Mouse (Mus musculus): ENCODE measurements around the gene Slc22a14.
A peak's percentile ranks its signal among the peaks of the same experiment; 100 is the strongest.

Gene Slc22a14

GRCm38 (mm10) chr9:119260825-119261224 lies 104.5 kb downstream of the Slc22a14 start:
- DNase-seq (ENCODE audit: low read depth, low spot score) = no peak

DNA sequence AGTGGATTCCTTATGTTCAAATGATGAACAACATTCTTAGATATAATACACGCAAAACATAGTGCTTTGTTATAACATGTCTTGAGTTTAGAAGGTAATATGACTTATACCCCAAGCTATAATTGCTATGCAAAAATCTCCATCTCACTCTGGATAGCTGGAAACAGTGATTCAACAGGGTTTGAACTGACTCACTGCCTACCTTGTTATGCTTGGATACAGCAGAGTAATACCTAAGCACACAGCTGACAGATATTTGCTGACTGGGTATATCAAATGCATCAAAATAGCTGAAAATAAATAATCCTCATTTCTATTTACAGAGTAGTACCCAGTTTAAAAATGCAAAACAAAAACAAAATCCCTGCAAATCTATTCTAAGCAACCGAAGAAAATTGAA lies 106.6 kb downstream of the Slc22a14 start:
- DNase-seq (ENCODE audit: low read depth, low spot score) = no peak

- no peak for DNase-seq (ENCODE audit: low read depth, low spot score)
Observed at GRCm38 (mm10) chr9:119258128-119258527, 107.2 kb downstream of the Slc22a14 start.

DNA sequence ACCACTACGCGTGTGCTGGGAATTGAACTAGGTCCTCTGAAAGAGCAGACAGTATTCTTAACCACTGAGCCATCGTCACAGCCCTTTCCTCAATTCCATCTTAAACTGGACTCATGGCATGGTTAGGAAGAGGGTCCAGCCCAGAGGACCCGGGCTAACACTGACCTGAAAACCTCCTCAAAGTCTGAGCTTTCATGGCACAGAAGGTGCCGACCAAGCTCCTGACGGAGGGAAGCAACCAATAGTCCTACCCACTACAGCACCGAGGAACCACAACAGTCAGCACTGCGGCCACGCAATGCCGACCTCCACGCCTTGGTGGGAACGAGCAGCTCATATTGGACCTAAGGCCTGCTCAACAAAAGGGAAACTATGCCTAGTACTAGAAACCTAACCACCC lies 109.2 kb downstream of the Slc22a14 start:
- DNase-seq (ENCODE audit: low read depth, low spot score) = no peak

GRCm38 (mm10) chr9:119255096-119255495 lies 110.3 kb downstream of the Slc22a14 start:
- DNase-seq (ENCODE audit: low read depth, low spot score) = no peak

DNA sequence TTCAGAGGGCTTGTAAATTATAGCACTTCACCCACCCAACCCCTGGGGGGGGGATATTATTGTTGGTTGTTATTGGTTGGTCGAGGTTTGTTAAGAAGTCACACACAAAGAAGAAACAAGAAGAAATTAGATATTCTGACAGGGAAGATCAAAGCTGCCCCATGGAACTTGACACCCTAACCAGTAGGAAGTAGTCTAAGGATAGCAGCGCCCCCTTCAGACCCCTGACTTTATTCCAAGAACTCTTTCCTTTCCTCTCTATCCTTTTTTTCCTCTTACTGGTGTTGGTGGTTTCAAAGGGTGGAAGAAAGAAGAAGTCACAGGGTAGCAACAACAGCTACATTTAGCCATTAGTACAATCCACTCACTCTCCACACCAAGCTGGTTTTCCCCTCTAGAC lies 111.2 kb downstream of the Slc22a14 start:
- peak; percentile 19 for DNase-seq (ENCODE audit: low read depth, low spot score)

GRCm38 (mm10) chr9:119247996-119248395 lies 117.4 kb downstream of the Slc22a14 start:
- no peak for DNase-seq (ENCODE audit: low read depth, low spot score)

DNA sequence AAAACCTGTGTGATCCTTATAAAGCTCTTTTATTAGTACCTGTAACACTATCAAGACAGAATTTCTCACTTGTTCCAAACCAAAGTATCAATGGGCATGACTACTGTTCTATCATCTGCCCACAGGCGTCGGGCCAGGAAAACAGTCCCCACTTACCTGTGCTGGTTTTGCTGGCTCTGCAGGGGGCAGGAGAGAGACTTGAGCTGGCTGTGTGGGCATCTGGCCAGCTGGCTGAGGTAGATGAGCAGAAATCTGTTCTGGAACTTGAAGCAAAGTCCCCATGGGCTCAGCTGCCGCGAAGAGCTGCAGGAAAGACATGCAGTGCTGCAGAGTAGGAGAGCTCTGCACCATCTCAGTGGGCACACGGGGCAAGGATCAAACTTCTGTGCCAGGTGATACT lies 118.5 kb downstream of the Slc22a14 start:
- no peak for DNase-seq (ENCODE audit: low read depth, low spot score)

GRCm38 (mm10) chr9:119243981-119244380 lies 121.4 kb downstream of the Slc22a14 start:
- no peak for DNase-seq (ENCODE audit: low read depth, low spot score)

DNA sequence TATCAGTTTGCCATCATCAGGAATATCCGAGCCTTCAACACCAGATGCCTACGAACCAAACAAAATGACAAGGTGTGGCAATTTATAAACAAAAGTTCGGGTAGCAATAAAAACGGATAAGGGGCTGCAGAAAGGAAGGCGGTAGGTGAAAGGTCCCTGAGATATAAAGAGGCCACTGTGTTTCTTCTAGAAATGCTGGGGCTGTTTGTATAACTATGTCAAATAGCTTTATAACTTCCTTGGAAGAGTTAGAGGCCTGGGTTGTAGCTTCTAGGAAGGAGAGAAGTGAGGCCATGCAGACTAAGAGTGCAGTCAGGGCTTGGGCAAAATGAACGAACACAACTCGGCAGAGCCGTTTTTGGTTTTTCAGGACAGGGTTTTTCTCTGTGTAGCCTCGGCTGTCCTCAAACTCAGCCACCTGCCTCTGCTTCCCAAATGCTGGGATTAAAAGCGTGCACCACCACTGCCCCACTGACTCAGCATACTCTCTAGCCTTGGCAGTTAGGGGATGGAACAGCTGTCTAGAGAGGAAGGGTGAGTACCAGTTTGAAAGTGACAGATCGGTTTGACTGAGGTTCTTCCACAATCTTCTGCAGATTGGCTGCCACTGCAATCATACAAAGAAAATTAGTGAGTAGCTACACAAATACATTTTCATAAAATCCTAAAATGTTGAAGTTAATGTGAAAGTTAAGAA lies 124.0 kb downstream of the Slc22a14 start:
- DNase-seq (ENCODE audit: low read depth, low spot score) = no peak

DNA sequence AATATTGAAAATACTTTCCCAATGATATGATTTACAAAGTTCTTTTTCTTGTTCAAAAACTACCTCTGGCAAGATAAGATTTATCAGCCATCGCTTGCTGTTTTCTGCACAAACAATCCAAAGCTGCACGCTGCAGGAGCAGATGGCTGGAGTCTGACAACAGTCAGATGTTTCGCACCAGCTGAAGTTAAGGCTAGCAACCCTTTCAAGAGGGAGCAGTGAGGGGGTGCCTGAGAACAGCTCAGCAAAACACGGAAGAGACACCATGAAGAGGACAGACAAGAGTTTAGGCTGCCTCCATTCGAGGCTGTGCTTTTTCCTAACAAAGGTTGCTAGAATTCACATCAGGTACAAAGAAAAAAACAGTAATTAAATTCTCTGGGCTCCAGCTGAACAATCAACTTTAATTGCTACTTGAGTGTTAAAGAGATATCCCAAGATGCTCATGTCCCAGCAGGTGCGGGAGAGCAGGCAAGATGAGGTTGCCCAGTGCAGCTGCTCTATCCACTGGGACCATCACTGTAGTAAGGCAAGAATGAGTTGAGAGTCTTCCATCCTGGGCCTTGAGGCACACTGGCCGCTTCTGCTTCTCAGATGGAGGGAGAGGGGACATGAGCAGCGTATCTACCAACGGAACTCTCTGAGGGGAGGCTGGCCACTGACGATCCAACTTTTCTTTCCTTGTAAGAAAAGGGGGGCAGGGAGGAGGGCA lies 124.9 kb downstream of the Slc22a14 start:
- DNase-seq (ENCODE audit: low read depth, low spot score) = no peak

DNA sequence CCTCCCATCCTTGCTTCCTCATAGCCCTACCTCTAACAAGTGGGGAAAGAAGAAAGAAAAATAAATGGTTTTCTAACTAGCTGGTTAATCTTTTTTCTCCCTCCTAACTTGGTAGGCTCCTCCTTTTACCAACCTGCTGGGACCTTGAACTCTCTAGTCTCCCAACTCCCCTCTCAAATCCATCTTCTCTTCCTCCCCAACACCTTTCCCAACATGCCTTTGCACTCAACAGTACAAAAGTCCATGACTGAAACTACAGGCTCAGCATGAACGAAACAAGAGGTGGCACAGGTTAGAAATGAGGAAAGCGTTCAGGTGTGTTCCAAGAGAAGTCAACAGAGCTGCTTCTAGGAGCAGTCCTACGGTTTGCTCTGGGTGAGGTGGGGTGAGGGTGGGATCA lies 126.1 kb downstream of the Slc22a14 start:
- DNase-seq (ENCODE audit: low read depth, low spot score) = no peak

DNA sequence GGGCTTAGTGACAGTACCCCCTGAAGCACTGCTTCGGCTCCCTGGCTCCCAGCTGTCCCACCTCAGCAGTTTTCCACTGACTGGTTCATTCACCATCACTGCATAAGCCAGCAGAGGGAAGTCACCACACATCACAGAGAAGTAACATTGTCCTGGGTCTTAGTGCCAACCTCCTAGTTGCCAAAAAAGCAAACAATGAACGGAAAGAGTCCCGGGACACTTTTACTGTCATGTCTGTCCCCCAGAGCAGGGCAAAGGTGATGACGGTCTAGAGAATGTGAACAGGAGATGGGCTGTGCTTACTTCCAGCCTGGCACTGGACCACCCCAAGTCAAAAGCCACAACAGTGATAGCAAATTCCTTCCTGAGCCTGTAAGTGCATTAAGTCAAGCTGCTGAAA lies 126.6 kb downstream of the Slc22a14 start:
- no peak for DNase-seq (ENCODE audit: low read depth, low spot score)

GRCm38 (mm10) chr9:119231552-119231951 lies 133.8 kb downstream of the Slc22a14 start:
- no peak for DNase-seq (ENCODE audit: low read depth, low spot score)

GRCm38 (mm10) chr9:119230829-119231228 lies 134.5 kb downstream of the Slc22a14 start:
- no peak for DNase-seq (ENCODE audit: low read depth, low spot score)

DNA sequence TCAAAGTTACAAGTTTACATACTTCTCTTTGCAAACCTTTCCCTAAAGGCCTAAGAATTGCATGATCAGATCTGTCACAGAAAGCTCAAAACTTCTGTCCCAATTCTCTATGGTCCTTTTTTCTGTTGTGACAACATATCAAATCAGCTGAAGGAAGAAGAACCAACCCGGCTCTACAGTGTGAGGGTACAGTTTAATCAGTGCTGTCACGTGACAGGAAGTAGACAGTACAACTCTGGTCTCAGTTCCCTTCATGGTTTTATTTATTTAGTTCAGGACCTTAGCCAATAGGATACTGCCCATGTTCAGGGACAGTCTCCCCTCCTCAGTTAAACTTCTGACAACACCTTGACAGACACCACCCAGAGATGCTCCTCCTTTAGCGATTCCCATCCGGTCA lies 145.1 kb downstream of the Slc22a14 start:
- DNase-seq (ENCODE audit: low read depth, low spot score) = no peak

GRCm38 (mm10) chr9:119219667-119220066 lies 145.7 kb downstream of the Slc22a14 start:
- no peak for DNase-seq (ENCODE audit: low read depth, low spot score)

DNA sequence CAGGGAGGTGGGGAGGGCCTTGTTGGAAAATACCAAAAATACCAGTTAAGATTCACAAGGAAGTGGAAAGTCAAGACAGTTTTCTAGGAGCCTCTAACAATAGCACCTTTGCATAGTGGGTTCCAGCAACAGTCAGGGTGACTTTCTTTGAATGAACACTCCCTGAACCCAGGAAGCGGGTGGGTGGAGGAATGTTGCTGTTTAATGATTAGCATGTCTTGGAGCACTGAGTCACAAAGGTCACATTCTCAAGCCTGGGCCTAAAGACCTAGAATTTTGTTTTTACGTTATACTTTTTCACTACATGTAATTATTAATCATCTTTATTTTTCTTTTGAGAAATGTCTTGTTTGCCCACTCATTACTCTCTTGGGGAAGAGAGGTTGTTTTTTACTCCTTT lies 150.0 kb downstream of the Slc22a14 start:
- DNase-seq (ENCODE audit: low read depth, low spot score) = peak; percentile 69

GRCm38 (mm10) chr9:119214601-119215000 lies 150.8 kb downstream of the Slc22a14 start:
- DNase-seq (ENCODE audit: low read depth, low spot score) = no peak

DNA sequence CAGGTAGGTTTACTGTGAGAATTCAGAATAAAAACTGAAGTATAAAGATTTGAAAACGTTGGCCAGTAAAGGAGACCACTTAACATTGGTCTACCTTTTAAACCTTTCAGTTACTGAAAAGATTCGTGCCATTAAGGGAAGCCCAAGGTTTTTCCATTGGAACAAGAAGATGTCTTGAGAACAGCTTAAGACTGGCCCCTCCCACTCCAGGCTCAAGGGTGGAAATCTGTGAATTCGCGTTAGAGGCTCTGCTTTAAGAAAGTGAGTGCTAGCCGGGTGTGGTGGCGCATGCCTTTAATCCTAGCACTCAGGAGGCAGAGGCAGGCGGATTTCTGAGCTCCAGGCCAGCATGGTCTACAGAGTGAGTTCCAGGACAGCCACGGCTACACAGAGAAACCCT lies 152.4 kb downstream of the Slc22a14 start:
- DNase-seq (ENCODE audit: low read depth, low spot score) = peak; percentile 55

DNA sequence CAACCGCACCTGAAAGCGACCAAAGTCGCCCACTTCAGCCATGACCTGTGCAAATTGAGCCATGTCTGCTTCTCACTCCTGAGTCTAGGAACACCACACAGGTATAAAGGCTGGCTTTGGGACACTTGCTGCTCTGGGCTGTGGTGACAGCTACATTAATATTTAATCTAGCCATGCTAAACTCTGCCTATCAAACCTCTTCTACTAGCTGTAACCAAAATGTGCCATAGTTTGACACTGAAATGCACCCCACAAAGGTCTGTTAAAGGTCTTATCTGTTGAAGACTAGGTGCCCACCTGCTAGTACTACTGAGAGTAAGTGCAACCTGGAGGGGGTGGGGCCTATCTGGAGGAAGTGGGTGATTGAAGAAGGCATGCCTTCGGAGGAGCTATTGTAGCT lies 156.4 kb downstream of the Slc22a14 start, which contains the start of gene Slc22a13:
TSS of gene Slc22a13 (minus strand) at position 101 of the 400 bp plus-strand sequence.
- no peak for DNase-seq (ENCODE audit: low read depth, low spot score)

DNA sequence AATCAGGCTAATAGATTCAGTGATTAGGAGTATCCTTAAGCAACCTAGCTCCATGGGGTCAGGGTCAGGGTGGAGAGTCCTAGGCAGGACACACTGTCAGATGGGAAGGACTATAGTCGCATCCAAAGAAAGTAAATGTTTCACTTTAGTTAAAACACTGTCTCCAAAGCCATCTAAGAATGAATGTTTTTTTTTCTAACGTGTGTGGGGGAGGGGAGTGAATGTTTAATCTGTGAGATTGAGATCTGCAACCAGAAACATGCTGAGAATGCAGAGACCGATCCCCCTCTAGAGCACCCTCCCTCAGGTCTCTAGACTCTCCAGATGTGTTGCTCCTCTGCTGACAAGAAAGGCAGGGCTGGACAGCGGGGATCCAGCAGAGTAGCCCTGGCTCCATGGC lies 158.2 kb downstream of the Slc22a14 start:
- no peak for DNase-seq (ENCODE audit: low read depth, low spot score)

DNA sequence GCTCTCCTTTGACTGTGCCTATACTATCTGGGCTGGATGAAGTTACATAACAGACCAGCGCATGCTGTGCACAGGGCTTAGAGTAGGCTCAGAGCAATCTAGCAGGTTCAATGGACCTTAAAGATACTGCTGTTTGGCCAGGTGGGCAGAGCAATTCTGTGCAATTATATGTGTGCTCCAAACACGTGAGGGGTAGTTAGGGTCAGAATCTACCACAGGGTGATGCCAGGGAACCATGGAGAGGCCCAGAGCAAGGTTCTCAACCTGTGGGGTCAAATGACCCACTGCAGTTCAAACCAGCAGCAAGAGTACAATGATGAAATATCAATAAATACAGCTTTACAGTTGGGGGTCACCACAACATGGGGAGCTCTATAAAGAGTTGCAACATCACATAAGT lies 158.7 kb downstream of the Slc22a14 start:
- no peak for DNase-seq (ENCODE audit: low read depth, low spot score)
